Mouse (Mus musculus) bone marrow, adult 2 months (tissue): Measurements from ENCODE around the gene Thop1.

Experiments used
- CTCF ChIP-seq: fragments of 200-500 bp; IDR thresholded peaks from 2 replicates; pipeline ENCODE4 v1.5.1; 2011; ENCODE audit warnings: low read length, control low read depth; ENCODE audit not compliant: control insufficient read depth, insufficient read depth
- POLR2A ChIP-seq: fragments of 200-500 bp; IDR thresholded peaks from 2 replicates; pipeline ENCODE4 v1.6.1; 2011; ENCODE audit warnings: low read depth, mild to moderate bottlenecking, control low read depth, low read length, borderline replicate concordance; ENCODE audit not compliant: control insufficient read depth

GRCm38 (mm10) chr10:81077916-81078315 lies 8.1 kb downstream of the Thop1 start:
- TF ChIP-seq CTCF (no peak), POLR2A (no peak)
